Mouse (Mus musculus) ES-E14 (cell line): ENCODE data around the gene Tmem229b. TPM values are rescaled to one million over a fixed set of nuclear protein-coding genes. Genes with fewer than 3 reads are reported as not detected.
"Not testable (repeated sequence)": the region's sequence is repeated elsewhere in the genome, so short reads cannot be mapped to it uniquely, and the experiment has no call there.

Experiments used
- DNase-seq: peaks from one replicate; pipeline ENCODE4 v3.0.0-alpha.2; 2013; ENCODE audit warnings: low read depth, low spot score
- H3K27ac ChIP-seq: 2 replicates; pipeline ENCODE4 v1.5.1; 2012; ENCODE audit warnings: low read depth, mild to moderate bottlenecking, low read length, moderate library complexity, mixed read lengths; ENCODE audit not compliant: poor library complexity, insufficient read depth, severe bottlenecking
- H3K36me3 ChIP-seq: 2 replicates; pipeline ENCODE4 v1.6.1; 2012; ENCODE audit warnings: mild to moderate bottlenecking, low read length, moderate library complexity, mixed read lengths; ENCODE audit not compliant: control insufficient read depth, poor library complexity, insufficient read depth, severe bottlenecking
- H3K4me1 ChIP-seq, 2 experiments: fragments of 150-350 bp in 1 of 2; sonication (generic) in 1 of 2; 2 replicates each; pipeline ENCODE4 v1.6.1; 2012; ENCODE audit warnings: low read length in 2 of 2, mild to moderate bottlenecking in 1 of 2, mixed read lengths in 1 of 2; ENCODE audit not compliant: control insufficient read depth in 2 of 2, insufficient read depth in 2 of 2, poor library complexity in 1 of 2
- H3K4me3 ChIP-seq, 2 experiments: fragments of 150-350 bp in 1 of 2; sonication (generic) in 1 of 2; 2 replicates each; pipeline ENCODE4 v1.5.1; 2012; ENCODE audit warnings: low read length in 2 of 2, low read depth in 1 of 2, mild to moderate bottlenecking in 1 of 2, mixed read lengths in 1 of 2; ENCODE audit not compliant: insufficient read depth in 1 of 2, poor library complexity in 1 of 2, severe bottlenecking in 1 of 2
- H3K9ac ChIP-seq: 2 replicates; pipeline ENCODE4 v1.6.1; 2012; ENCODE audit warnings: low read depth, mild to moderate bottlenecking, low read length, mixed read lengths; ENCODE audit not compliant: poor library complexity, insufficient read depth, severe bottlenecking
- H3K9me3 ChIP-seq: fragments of 150-350 bp; sonication (generic); 2 replicates; pipeline ENCODE4 v1.6.1; 2012; ENCODE audit warnings: low read depth, mild to moderate bottlenecking, low read length; ENCODE audit not compliant: control insufficient read depth, insufficient read depth
- CHD2 ChIP-seq: IDR thresholded peaks from 2 replicates; pipeline ENCODE4 v1.6.1; 2014; ENCODE audit warnings: mild to moderate bottlenecking, low read depth, low read length, inconsistent platforms
- HCFC1 ChIP-seq: IDR thresholded peaks from 2 replicates; pipeline ENCODE4 v1.6.1; 2012; ENCODE audit warnings: low read length, inconsistent platforms, borderline replicate concordance; ENCODE audit not compliant: insufficient read depth
- MAFK ChIP-seq: IDR thresholded peaks from 2 replicates; pipeline ENCODE4 v1.6.1; 2014; ENCODE audit warnings: mild to moderate bottlenecking, low read depth, low read length, inconsistent platforms; ENCODE audit not compliant: insufficient read depth
- ZC3H11A ChIP-seq: IDR thresholded peaks from 2 replicates; pipeline ENCODE4 v1.6.1; 2012; ENCODE audit warnings: low read depth, mild to moderate bottlenecking, inconsistent platforms, low read length, borderline replicate concordance
- ZNF384 ChIP-seq: IDR thresholded peaks from 2 replicates; pipeline ENCODE4 v1.6.1; 2012; ENCODE audit warnings: low read depth, low read length, inconsistent platforms
- in situ Hi-C, 2 experiments: fragments of 600-800 bp; cut with MboI; formaldehyde crosslinking; loops; one replicate each; pipeline ENCODE4 v1.15.1; 2025; ENCODE audit warnings: low sequenced_read_pairs in 2 of 2, inconsistent platforms in 1 of 2; ENCODE audit not compliant: unreplicated experiment in 2 of 2
- total RNA-seq: library from RNA; depleted of rRNA; stranded (reverse); fragments of 300-350 nt; gene quantifications from 2 replicates; pipeline ENCODE4 v1.2.3, GENCODE M21; 2012

Gene Tmem229b
- total RNA-seq, 1 experiment = 6.1 TPM

- DNase-seq = no peak
- peaks cover 2 to 7% of the 10 kb centered on the region in 2 experiments; a peak in 1 of 4 replicates for H3K4me1 ChIP-seq
- in situ Hi-C loops = no loop called here
- H3K9me3 ChIP-seq = no peaks in the 10 kb centered on the region
- H3K4me3 ChIP-seq = no peak overlapping the region
- TF ChIP-seq MAFK = no peak
- no peak for TF ChIP-seq CHD2
- TF ChIP-seq ZNF384 = no peak
- no peak for TF ChIP-seq ZC3H11A
- no peak for TF ChIP-seq HCFC1
- H3K27ac ChIP-seq = no peak overlapping the region
- no peak overlapping the region for H3K9ac ChIP-seq
- H3K36me3 ChIP-seq = no peaks in the 10 kb centered on the region
Observed at GRCm38 (mm10) chr12:78974767-78975166, 32.7 kb downstream of the Tmem229b start.

- in situ Hi-C loops = no loop called here
- DNase-seq = no peak
- Histone ChIP-seq H3K4me3 (no peak overlapping the region), H3K9ac (no peak overlapping the region), H3K4me1 (peaks cover 2 to 7% of the 10 kb centered on the region in 2 experiments; a peak in 1 of 4 replicates), H3K27ac (no peak overlapping the region), H3K36me3 (no peaks in the 10 kb centered on the region), H3K9me3 (no peaks in the 10 kb centered on the region)
- TF ChIP-seq ZNF384 (no peak), HCFC1 (no peak), ZC3H11A (no peak), MAFK (no peak), CHD2 (no peak)
Observed at GRCm38 (mm10) chr12:78973779-78974178, 33.6 kb downstream of the Tmem229b start.

- DNase-seq = no peak
- Histone ChIP-seq H3K36me3 (no peaks in the 10 kb centered on the region), H3K27ac (no peak overlapping the region), H3K4me3 (no peak overlapping the region), H3K9me3 (no peaks in the 10 kb centered on the region), H3K4me1 (peaks cover 2 to 7% of the 10 kb centered on the region in 2 experiments; a peak in 1 of 4 replicates), H3K9ac (no peak overlapping the region)
- in situ Hi-C loops = no loop called here
- TF ChIP-seq CHD2 (no peak), HCFC1 (no peak), ZC3H11A (no peak), MAFK (no peak), ZNF384 (no peak)
Observed at GRCm38 (mm10) chr12:78971649-78972048, 35.8 kb downstream of the Tmem229b start.

GRCm38 (mm10) chr12:78970725-78971124, 36.7 kb downstream of the Tmem229b start:
- DNase-seq = no peak
- Histone ChIP-seq H3K36me3 (no peaks in the 10 kb centered on the region), H3K4me3 (no peak overlapping the region), H3K27ac (no peak overlapping the region), H3K9ac (no peak overlapping the region), H3K4me1 (peaks cover 2 to 7% of the 10 kb centered on the region in 2 experiments; a peak in 1 of 4 replicates), H3K9me3 (no peaks in the 10 kb centered on the region)
- in situ Hi-C loops = no loop called here
- TF ChIP-seq MAFK (no peak), CHD2 (no peak), HCFC1 (no peak), ZC3H11A (no peak), ZNF384 (no peak)

- DNase-seq, H3K27ac ChIP-seq, H3K4me3 ChIP-seq, H3K36me3 ChIP-seq, H3K4me1 ChIP-seq, H3K9ac ChIP-seq, in situ Hi-C loops, H3K9me3 ChIP-seq: not testable (repeated sequence)
Observed at GRCm38 (mm10) chr12:78964496-78964895, 42.9 kb downstream of the Tmem229b start.
